Mouse (Mus musculus): ENCODE measurements around the gene Prickle3.
"Not testable (repeated sequence)": the region's sequence is repeated elsewhere in the genome, so short reads cannot be mapped to it uniquely, and the experiment has no call there.

Prickle3 gene

DNA sequence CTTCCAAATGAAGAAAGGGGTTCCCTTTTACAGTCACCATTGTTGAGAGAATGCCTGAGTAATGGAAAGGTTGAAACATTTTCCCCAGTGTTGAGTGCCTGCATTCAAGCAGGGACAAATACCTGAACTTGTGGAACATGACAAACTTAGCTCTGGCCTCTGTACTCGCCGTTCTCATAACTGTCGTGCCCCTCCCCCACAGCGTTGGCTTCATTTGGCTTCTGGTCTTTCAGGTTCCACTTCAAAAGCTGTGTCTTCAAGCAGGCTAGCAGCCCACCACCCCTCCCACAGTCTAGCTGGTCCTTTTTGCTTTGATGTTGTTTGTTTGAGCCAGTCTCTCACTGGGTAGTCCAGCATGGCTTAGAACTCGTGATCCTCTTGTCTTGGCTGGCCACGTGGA is 15.7 kb downstream of the Prickle3 start:
- DNase-seq: no peak

DNA sequence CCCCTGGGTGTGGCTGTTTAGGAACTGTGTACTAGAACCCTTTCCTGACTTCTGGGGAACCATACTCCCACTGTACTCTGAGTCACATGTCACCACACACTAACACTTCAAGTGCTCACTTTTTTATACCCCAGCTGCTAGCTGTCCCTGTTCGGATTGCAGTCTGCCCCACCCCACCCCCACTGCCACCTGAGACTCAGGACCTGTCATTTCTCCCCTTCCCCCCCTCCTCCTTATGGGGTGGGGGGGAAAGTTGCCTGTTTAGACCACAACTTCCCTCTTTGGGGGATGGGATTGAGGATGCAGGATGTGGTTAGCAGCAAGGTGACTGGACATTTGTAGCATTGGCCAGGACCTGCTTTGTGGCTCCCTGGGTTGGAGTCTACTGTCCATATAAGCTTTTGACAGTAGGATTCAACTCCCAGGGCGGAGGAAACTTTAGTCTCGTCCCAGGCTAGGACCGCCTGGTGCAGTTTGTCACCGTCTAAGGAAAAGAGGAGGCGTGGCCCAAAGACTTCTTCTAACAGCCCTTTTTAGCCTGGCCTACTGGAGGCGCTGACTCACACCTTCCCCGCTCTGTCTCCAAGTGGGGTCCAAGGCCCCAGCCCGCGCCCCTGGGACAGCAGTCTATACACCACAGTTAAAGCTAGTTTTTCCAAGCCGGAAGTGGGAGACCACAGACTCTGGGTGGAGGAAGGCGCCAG is 16.7 kb downstream of the Prickle3 start:
- DNase-seq: peak; percentile 45

DNA sequence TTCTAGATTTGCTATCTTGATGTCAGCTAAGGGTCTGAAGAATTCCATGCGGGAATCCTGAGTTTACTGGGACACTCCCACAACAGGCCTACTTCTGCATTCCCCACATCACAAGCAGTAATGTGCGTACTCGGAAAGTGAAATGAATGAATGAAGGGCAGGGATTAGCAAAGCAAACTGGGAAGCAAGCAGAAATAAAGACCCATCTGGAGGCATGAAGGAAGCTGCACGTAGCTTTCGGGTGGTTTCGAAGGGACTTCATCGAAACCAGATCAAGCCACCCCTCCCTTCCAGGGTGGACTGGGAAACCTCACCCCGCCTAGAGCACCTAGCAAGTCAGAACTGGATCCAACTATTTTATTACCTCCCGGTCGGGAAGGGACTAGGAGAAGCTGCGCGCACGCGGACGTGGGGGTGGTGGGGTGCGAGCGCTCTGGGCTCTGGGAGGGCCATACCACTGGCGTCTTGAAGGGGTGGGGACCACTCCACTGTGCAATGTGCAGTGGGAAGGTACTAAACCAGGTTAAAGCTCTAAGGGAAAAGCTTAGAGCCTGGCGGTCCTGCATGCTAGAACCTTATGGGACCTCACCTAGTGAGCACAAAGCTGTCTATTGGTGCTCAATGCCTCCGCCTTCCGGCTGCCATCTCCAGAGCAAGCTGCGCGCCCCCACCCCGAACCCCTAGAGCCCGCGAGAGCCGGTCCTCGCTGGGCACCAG is 17.4 kb downstream of the Prickle3 start:
- DNase-seq: peak; percentile 51

DNA sequence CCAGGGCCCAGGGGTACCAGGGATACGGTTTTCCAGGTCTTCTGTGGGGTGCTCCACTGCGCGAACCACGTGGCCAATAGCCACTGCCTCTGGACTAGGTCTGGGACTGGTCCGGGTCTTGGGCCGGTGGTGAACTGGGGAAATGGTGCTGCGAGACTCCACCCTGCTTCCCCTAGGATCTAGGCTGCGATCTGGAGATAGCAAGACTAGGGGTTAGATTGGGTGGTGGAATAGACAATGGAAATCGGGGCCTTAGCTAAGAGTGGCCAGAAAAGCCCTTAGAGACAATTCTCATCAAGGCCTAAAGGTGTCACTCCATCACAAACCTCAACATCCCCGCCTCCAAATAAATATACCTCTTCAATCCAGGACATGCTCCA is 17.9 kb downstream of the Prickle3 start:
- DNase-seq: no peak

DNA sequence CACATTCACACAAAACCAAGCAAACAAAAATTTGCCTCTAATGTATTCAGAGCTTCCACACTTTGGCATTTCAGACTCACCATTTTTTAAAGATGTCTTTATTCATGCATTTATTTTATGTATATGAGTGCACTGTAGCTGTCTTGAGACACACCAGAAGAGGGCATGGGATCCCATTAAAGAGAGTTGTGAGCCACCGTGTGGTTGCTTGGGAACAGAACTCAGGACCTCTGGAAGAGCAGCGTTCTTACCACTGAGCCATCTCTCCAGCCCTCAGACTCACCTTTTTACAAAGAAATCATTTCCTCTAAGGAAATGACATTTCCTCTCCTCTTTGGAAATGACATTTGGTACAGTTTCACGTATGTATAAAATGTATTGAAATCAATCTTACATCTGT is 21.9 kb downstream of the Prickle3 start:
- DNase-seq: no peak

DNA sequence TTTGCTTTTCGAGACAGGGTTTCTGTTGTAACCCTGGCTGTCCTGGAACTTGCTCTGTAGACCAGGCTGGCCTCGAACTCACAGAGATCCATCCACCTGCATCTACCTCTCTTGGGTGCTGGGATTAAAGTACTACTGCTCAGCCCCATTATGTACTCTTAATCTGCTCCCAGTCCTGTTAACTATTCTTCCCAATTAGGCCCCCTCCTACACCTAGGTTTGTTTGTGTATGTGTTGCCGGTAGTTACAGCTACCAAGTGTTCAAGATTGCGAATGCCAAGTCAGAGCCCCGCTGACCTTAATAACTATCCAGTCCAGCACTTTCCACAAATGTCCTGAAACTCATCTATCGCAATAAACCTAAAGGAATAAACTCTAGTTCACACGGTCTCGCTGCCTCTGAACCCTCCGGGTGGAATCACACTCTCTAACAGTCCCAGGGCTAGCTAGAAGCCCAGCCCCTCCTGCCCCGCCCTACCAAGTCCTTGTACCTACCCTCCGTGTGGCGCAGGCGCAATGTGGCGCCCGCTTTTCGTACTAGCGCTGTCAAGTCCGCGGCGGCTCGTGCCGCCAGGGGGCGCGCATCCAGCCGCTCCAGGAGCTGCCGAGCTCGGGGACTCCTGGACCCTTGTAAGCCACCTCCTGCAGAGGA is 22.5 kb downstream of the Prickle3 start:
- DNase-seq: peak; percentile 88

DNA sequence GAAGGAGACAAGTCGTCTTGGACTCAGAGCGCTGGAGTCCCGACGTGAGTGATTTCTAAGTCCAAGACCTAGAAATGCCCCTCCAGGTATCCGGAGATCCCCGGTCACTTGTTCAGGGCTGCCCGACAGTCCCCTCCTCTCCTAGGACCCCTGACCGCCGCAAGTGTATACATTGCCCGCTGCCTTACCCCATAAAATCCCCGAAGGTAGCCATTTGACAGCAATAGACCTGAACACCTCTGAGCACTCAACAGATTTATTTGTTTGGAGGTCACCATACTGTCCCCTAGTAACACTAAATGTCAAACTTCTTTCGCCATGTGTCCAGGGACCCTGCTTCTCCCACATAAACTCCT is 23.0 kb downstream of the Prickle3 start:
- no peak for DNase-seq

DNA sequence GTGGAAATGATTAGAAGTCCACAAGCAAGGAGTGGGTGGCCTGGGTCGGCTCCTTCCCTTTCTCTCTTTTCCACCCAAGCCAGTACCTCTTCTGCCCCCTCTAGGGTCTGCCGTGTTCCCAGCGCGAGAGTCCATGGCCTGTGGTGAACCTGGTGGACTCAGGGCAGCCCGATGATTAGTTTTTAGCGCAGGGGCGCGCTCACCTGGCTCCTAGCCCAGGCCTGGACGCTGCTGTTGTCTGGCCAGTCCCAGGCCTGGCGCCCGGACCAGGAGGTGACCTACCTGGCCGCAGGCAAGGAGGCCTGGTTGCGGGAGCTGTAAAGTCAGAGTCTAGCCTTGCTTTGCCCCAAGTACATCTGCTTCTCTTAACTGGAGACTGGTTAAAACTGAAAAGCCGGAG is 23.8 kb downstream of the Prickle3 start, which contains the start of gene Magix:
TSS of gene Magix (minus strand) at position 388 of the 400 bp plus-strand sequence.
- no peak for DNase-seq

DNA sequence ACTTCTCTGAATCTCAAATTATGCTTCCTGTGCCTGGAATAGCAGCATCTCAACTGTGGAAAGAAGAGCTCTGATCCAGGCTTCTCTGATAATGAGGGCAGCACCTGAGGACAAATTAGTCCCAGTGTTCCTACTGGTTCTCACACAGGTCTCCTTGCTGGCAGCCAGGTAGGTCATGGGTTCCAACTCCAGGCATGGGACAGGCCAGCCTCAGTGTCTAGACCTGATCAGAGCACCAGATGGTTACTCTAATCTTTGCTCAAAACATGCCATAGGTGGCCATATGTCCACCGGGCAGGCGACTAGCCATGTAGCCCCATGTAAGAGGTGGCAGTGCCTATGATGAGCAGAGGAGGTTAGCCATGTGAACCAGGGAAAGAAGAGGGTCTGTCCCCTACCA is 31.3 kb downstream of the Prickle3 start:
- DNase-seq: no peak

DNA sequence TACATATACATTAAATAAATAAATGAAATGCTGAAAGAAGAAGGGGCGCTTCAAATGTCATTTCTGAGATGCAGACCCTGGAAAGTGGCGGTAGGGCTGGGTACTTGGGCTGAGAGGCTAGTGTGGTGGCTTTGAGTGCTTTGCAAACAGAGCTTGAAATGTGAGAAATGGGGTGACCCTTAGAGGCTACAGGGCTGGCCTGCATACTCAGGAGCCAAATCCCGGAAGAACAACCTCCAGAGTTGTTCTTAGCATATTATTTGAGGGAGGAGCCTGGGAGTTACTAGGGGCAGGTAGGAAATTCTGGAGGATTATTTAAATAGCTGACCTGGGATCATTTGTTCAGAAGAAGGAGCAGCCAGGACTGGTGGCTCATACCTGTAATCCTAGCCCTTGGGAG is 33.4 kb downstream of the Prickle3 start:
- no peak for DNase-seq

DNA sequence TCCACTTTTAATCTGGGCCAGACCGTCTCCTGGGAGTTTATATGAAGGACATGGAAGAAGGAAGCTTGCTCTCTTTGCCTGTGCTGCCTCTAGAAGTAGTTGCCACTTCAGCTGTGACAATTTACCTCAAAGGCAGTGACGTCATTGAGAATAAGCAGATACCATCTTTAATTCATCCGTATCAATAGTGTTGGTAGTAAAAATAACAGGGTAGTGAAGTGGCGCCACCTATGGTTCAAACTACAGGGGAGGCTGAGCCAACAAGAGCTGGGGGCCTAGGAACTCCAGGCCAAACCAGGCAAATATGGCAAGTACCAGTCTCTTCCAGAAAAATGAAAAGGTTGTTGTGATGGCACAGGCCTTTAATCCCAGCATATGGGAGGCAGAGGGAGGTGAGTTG is 35.8 kb downstream of the Prickle3 start:
- DNase-seq: peak; percentile 49

DNA sequence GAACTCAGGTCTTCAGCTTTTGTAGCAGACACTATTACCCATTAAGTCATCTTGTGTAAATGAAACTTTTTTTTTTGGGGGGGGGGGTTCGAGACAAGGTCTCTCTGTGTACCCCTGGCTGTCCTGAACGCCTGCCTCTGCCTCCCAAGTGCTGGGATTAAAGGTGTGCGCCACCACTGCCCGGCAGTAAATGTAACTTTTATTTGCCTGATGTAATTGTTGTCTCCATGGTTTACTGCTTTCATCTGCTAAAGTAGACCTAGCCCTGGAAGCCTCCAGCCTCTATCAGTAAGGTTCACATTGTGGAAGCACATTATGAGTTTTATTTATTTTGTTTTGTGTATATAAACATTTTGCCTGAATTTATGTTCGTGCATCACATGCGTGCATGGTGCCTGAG is 39.5 kb downstream of the Prickle3 start:
- no peak for DNase-seq

DNA sequence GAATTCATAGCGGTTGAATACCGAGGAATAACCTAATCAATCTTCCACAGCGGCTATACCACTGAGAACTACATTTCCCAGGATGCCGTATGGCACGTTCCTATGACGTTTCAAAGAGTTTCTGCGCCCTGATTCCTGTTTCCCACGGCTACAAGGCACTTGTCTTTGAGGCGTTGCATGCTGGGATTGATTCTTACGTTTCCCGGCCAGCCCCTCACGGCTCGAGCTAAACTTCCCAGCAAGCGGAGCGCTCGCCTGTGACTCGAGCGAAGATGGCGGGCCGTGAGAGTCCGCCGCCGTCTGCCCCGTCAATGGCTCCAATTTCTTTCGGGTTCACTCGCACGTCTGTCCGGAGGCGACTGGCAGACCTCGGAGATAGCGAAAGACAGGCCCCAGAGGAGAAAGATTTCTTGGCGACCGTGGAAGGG is 39.9 kb downstream of the Prickle3 start, which contains the start of gene Gpkow:
TSS of gene Gpkow (plus strand) at position 178 of the 428 bp plus-strand sequence.
- peak; percentile 77 for DNase-seq

DNA sequence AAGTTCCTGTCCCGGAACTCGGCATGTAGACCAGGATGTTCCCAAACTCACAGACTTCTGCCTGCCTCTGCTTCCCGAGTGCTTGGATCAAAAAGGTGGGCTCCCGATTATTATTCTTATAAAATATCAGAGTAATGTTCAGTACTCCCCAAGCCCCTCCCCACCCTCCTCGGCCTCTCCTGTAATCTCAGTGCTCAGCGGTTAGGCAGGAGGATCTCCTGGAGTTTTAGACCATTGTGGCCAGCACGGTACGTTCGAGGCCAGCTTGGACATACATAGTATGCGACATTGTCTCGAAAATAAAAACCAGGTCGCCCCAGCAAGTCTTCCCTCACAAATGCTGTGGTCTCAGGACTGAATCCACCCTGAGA is 56.7 kb downstream of the Prickle3 start:
- not testable (repeated sequence) for DNase-seq

DNA sequence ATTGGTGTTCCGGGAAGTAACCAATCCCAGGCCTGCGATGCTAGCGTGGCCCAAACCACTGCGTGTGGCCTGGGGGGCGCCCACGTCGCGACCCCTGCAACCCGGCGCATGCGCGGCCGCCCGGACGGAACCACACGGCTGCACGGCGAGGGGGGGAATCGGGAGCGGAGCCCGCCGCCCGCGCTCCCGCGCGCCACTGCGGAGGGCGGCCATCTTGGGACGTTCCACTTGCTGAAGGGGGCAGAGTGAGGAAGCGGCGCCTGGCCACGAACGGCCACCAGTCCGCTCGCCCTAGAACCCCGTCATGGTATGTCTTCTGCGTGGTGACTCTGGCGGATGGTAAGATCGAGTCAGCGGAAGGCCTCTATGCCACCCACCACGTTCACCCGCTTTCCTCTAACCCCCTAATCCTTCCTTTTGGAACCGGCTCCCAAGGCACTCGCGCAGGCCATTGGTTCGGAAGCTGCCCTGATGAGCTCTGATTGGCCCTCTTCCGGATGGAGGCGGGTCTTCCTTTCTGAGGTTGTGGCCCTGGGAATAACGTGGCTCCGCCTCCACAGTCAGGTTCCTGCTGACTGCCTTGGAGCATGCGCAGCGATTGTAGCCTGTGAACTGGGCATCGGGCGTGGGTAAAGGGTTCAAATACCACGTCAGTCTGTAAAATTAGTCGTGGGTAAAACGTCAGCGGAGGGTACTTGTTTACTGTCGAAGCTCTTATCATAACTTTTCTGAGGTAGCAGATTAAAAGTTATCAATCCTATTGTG is 57.3 kb downstream of the Prickle3 start, which contains the start of gene Wdr45:
TSS of gene Wdr45 (plus strand) at position 199 of the 765 bp plus-strand sequence.
- peak; percentile 91 for DNase-seq

DNA sequence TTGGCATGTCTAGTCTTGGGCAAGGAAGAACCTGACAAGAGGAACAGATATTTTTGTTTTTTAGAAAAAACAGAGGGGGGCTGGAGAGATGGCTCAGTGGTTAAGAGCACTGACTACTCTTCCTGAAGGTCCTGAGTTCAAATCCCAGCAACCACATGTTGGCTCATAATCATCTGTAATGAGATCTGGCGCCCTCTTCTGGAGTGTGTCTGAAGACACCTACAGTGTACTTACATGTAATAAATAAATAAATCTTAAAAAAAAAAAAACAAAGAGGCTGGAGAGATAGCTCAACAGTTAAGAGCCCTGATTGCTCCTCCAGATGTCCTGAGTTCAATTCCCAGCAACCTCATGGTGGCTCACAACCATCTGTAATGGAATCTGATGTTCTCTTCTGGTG is 59.0 kb downstream of the Prickle3 start:
- DNase-seq: not testable (repeated sequence)

All from thymus, postnatal 25 days (tissue).